Mouse (Mus musculus) liver, embryonic 13.5 days (tissue): ENCODE measurements around the gene Slc44a5. TPM values are rescaled to one million over a fixed set of nuclear protein-coding genes. Genes with fewer than 3 reads are reported as not detected.
"Not testable (repeated sequence)": the region's sequence is repeated elsewhere in the genome, so short reads cannot be mapped to it uniquely, and the experiment has no call there.

ENCODE experiments used
- ATAC-seq: fragments of 200-750 bp; cut with Nextera tagmentation; 2 replicates; pipeline ENCODE4 v1.8.0; 2017; ENCODE audit warnings: low read depth, mild to moderate bottlenecking, moderate number of reproducible peaks, moderate library complexity
- DNase-seq: peaks from one replicate; pipeline ENCODE4 v3.0.0; 2022
- H3K27ac ChIP-seq: fragments of 300-500 bp; sonication (generic); 2 replicates; pipeline ENCODE4 v1.5.1; 2015; ENCODE audit warnings: moderate library complexity, mild to moderate bottlenecking, inconsistent platforms
- H3K27me3 ChIP-seq: fragments of 300-500 bp; sonication (generic); 2 replicates; pipeline ENCODE4 v1.6.1; 2015; ENCODE audit warnings: mild to moderate bottlenecking, inconsistent platforms
- H3K36me3 ChIP-seq: fragments of 300-500 bp; sonication (generic); 2 replicates; pipeline ENCODE4 v1.6.1; 2015; ENCODE audit warnings: mild to moderate bottlenecking, inconsistent platforms
- H3K4me1 ChIP-seq: fragments of 300-500 bp; sonication (generic); replicated peaks from 2 replicates; pipeline ENCODE4 v1.6.1; 2015; ENCODE audit warnings: inconsistent platforms
- H3K4me2 ChIP-seq: fragments of 300-500 bp; sonication (generic); 2 replicates; pipeline ENCODE4 v1.6.1; 2015; ENCODE audit warnings: inconsistent platforms, mild to moderate bottlenecking, moderate library complexity
- H3K4me3 ChIP-seq: fragments of 300-500 bp; sonication (generic); replicated peaks from 2 replicates; pipeline ENCODE4 v1.5.1; 2015; ENCODE audit warnings: mild to moderate bottlenecking, inconsistent platforms
- H3K9ac ChIP-seq: fragments of 300-500 bp; sonication (generic); 2 replicates; pipeline ENCODE4 v1.6.1; 2015; ENCODE audit warnings: mild to moderate bottlenecking, inconsistent platforms
- H3K9me3 ChIP-seq: fragments of 300-500 bp; sonication (generic); replicated peaks from 2 replicates; pipeline ENCODE4 v1.6.1; 2016; ENCODE audit warnings: inconsistent platforms
- WGBS: fragments of 180-500 bp; shearing (Covaris S2); methylation state at CpG from one replicate; pipeline ENCODE4 v1.1.7; 2015; ENCODE audit not compliant: insufficient replicate concordance; 5-methylcytosine and 5-hydroxymethylcytosine counted together
- polyA plus RNA-seq: library from polyadenylated mRNA; unstranded; fragments of >200 nt; fragmentation: Nextera tagmentation; extraction: Ambion mirVana; gene quantifications from 2 replicates; pipeline ENCODE4 v1.2.1, GENCODE M21; 2015

The Slc44a5 gene
- polyA plus RNA-seq, 1 experiment from 2014 or later = 0.24 TPM

DNA sequence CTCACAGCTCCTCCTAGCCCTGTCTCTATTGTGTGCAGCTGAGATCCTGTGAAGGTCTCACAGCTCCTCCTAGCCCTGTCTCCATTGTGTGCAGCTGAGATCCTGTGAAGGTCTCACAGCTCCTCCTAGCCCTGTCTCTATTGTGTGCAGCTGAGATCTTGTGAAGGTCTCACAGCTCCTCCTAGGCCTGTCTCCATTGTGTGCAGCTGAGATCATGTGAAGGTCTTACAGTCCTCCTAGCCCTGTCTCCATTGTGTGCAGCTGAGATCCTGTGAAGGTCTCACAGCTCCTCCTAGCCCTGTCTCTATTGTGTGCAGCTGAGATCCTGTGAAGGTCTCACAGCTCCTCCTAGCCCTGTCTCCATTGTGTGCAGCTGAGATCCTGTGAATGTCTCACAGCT, 98.8 kb downstream of the Slc44a5 start:
- not testable (repeated sequence) for H3K9me3 ChIP-seq, H3K27me3 ChIP-seq, H3K36me3 ChIP-seq, H3K9ac ChIP-seq, DNase-seq, H3K4me1 ChIP-seq, ATAC-seq, H3K4me2 ChIP-seq, H3K27ac ChIP-seq, H3K4me3 ChIP-seq

DNA sequence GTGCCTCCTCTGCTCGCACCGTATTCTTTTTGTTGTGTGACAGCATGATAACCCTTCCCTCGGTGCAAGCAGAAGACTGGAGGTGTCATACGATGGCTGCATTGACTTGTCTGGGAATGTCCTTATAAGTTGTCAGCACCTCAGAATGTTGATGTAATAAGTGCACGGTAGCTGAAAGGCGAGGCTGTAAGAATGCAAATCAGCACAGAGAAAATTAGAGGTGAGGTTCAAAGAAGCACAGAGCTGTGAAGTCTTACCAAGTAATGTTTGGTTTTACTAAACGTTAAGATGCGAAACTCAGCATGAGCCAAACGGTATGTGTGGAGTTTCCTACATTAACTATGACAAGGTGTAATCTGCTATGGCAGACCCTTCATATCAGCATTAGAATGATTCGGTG, 102.5 kb downstream of the Slc44a5 start:
- WGBS = 66% methylated on average over 10 of the region's 10 CpGs

DNA sequence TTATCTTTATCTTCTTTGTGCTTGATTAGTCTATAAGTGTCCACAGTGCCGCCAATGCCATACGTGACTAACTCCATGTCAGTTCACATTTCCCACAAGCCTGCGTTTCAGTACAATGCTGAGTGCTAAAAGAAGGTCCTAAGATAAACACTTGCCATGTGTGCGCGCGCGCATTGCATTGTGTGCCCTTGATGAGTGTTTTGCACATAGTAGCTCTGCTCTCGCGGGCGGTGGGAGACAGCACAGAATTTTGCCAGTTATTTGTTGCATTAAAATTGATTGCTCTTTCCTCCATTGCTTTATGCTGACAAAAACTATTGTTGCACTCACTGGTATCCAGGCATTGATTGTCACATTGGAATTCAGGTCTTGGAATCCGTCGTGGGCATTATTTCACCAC, 108.5 kb downstream of the Slc44a5 start:
- H3K27me3 ChIP-seq = peaks cover 9% of the 10 kb centered on the region; the same call in 1 of the 2 replicates
- no peak for ATAC-seq
- no peak overlapping the region for H3K9ac ChIP-seq
- no peak overlapping the region for H3K4me2 ChIP-seq
- no peaks in the 10 kb centered on the region for H3K36me3 ChIP-seq
- peaks cover 19% of the 10 kb centered on the region for H3K4me1 ChIP-seq
- H3K27ac ChIP-seq = no peak overlapping the region
- WGBS = 86% methylated on average over 12 of the region's 12 CpGs
- H3K9me3 ChIP-seq = no peaks in the 10 kb centered on the region
- H3K4me3 ChIP-seq = no peak overlapping the region
- DNase-seq = no peak

More for the DNA sequence above, 102.5 kb downstream of the Slc44a5 start:
- Histone ChIP-seq H3K4me2 (no peak overlapping the region), H3K27me3 (no peaks in the 10 kb centered on the region), H3K4me1 (peaks cover 9% of the 10 kb centered on the region), H3K9ac (no peak overlapping the region), H3K9me3 (no peaks in the 10 kb centered on the region), H3K27ac (no peak overlapping the region), H3K36me3 (no peaks in the 10 kb centered on the region), H3K4me3 (no peak overlapping the region)
- DNase-seq = no peak
- no peak for ATAC-seq

DNA sequence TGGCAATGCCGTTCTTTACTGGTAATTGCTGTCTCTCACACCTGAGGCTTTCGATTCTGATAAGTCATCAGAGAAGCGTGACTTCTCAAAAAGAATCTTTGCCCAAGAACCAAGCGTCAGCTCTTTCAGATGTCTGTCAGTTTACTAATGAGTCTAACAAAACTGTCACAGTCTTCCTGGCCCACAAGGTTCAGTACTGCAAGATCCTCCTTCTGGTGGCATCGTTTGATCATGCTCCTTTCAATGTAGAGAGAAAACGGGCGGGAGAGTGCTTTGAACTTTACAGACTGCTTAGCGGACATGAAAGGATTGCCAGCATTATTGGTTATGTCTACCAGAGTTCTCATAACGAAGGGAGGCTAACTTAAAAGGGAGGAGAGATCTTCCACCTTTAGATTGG, 109.0 kb downstream of the Slc44a5 start:
- peaks cover 9% of the 10 kb centered on the region; the same call in 1 of the 2 replicates for H3K27me3 ChIP-seq
- 61% methylated on average over 9 of the region's 9 CpGs for WGBS
- no peaks in the 10 kb centered on the region for H3K9me3 ChIP-seq
- H3K4me2 ChIP-seq = no peak overlapping the region
- DNase-seq (no peak), ATAC-seq (no peak)
- H3K4me3 ChIP-seq = no peak overlapping the region
- H3K9ac ChIP-seq = no peak overlapping the region
- H3K27ac ChIP-seq = no peak overlapping the region
- no peaks in the 10 kb centered on the region for H3K36me3 ChIP-seq
- peaks cover 19% of the 10 kb centered on the region for H3K4me1 ChIP-seq

DNA sequence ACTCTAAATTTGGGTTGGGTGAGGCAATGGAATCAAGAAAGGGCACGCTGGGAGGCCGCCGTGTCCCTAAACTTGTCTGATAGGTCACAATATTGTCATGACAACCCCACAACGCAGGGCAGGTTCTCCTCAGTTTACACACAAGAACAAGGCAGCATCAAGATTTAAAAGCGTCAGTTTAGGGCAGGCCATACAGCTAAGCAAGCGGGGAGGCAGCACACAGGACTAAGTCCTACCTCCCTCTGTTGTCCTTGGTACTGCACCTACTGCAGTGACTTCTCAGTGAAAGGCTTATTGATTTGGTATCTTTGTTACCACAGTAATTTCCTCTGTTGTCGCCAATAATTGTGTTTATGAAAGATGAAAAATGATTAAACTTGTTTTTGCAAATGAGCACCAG, 109.7 kb downstream of the Slc44a5 start:
- no peak overlapping the region for H3K4me2 ChIP-seq
- peaks cover 9% of the 10 kb centered on the region; the same call in 1 of the 2 replicates for H3K27me3 ChIP-seq
- H3K4me3 ChIP-seq = no peak overlapping the region
- peaks cover 19% of the 10 kb centered on the region for H3K4me1 ChIP-seq
- H3K9me3 ChIP-seq = no peaks in the 10 kb centered on the region
- H3K27ac ChIP-seq = no peak overlapping the region
- no peak for DNase-seq
- H3K9ac ChIP-seq = no peak overlapping the region
- H3K36me3 ChIP-seq = no peaks in the 10 kb centered on the region
- WGBS = 64% methylated on average over 7 of the region's 7 CpGs
- no peak for ATAC-seq

DNA sequence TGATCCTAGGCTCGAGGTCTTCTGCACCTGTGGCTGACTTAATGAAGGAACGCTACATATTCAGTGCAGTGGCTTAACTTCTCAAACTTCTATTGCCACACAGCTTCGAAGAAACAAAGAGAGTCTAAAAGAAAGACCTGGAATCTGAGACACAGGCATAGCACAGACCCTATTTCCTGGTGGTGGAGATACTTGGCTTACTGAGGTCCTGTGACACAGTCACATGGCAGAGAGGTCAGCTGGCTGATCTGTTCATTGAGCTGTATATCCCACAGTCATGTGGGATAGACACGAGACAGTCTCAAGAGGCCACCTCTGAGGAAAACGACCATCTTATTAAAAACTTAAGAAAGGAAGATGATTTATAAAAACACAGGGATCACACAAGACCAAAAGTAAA, 116.8 kb downstream of the Slc44a5 start:
- H3K4me3 ChIP-seq = no peak overlapping the region
- DNase-seq (no peak), ATAC-seq (no peak)
- H3K36me3 ChIP-seq = no peaks in the 10 kb centered on the region
- no peaks in the 10 kb centered on the region for H3K9me3 ChIP-seq
- no peaks in the 10 kb centered on the region for H3K27me3 ChIP-seq
- no peak overlapping the region for H3K4me2 ChIP-seq
- H3K4me1 ChIP-seq = peaks cover 46% of the 10 kb centered on the region
- H3K27ac ChIP-seq = peak overlapping the region; percentile 91; the same call in 1 of the 2 replicates
- no peak overlapping the region for H3K9ac ChIP-seq
- 75% methylated on average over 5 of the region's 5 CpGs for WGBS

DNA sequence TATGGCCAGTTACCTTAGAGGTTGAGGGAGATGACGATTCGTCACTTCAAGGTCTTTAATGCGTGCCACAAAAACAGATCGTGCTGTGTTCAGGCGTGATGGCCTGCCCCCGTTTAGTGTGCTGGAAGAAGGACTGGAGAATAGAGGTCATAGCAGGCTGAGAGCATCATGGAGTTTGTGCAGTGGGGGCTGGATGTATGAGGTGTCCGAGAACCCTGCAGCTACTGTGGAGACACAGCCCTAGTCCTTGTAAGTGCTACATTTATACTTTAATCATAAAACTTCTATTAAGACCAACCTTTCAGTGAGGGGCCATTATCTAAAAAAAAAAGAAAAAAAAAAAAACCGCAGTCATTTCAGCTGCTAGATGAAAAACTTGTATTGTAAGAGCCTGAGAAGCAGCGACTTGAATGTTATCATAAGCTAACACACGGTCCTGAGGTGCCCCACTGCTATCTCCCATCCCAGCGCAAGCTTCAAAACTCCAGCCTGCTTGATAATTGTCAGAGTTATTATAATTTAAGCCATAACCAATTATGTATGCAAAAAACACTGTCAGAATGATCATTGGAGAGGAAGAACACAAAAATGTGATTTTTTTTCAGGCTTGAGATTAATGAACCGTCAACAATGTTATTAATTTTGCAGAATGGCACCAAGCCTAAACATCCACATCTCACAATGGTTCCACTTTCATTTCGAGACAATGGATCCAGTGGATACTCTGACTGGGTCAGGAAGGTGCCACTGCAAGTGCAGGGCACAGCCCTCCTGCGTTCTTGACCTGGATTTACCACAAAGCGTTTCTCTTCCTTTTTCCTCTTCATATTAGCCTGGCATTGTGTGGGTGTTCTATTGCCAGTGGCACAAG, 118.5 kb downstream of the Slc44a5 start:
- Histone ChIP-seq H3K9ac (peak overlapping the region; percentile 57), H3K4me2 (peak overlapping the region; percentile 73), H3K4me1 (peaks cover 44% of the 10 kb centered on the region), H3K36me3 (no peaks in the 10 kb centered on the region), H3K27ac (peak overlapping the region; percentile 91), H3K4me3 (peak overlapping the region; percentile 24), H3K9me3 (no peaks in the 10 kb centered on the region), H3K27me3 (no peaks in the 10 kb centered on the region)
- 26% methylated on average over 15 of the region's 15 CpGs for WGBS
- ATAC-seq (peak; percentile 94), DNase-seq (peak; percentile 71)

DNA sequence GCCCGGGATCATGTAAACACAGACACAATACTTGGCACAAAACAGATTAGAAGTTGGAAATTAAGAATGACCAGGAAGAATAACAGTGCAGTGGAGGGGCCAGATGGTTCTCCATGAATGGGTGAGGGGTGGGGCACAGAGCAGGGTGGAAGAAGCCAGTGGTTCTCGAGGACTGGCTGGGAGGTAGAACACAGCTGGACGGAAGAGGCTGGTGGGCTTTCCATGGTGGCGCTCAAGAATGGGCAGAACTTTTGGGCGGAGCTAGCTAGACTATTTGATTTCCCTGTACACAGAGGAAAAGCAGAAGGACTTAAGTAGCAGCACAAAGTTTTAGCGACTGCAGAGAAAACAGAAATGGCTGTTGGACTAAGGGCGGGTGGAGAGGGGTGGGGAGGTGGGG, 119.2 kb downstream of the Slc44a5 start:
- Histone ChIP-seq H3K4me2 (peak overlapping the region; percentile 73), H3K4me3 (peak overlapping the region; percentile 24), H3K36me3 (no peaks in the 10 kb centered on the region), H3K9me3 (no peaks in the 10 kb centered on the region), H3K4me1 (peaks cover 44% of the 10 kb centered on the region), H3K9ac (peak overlapping the region; percentile 50), H3K27ac (peak overlapping the region; percentile 81), H3K27me3 (no peaks in the 10 kb centered on the region)
- 24% methylated on average over 7 of the region's 7 CpGs for WGBS
- ATAC-seq (peak; percentile 41), DNase-seq (no peak)

DNA sequence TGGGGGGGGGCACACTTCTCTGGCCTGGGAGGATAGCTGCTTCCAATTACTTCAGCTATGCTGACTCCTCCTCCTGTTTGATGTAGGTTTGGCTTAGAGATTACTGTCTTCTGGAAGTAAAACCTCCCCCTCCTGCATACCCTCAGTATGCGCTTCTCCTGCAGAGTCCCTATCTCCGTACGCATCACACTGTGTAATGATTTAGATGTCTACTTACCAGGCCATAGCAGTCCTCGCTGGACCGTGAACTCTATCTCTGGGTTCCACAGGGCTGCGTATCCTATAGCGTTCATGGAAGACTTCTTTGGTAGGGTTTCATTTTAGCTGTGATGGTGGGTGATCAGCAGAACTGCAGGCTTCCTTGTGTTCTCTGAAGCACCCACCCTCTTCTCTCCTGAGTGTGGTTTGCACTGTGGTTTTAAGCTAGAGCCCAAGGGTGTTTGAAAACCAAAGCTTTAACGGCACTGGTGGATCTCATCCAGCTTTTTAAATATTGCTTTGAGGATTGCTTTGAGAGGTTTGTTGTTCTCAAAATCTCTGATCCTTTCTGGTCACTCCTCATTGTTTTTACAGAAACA, 120.6 kb downstream of the Slc44a5 start:
- H3K9me3 ChIP-seq = no peaks in the 10 kb centered on the region
- ATAC-seq (no peak), DNase-seq (no peak)
- no peaks in the 10 kb centered on the region for H3K27me3 ChIP-seq
- H3K4me1 ChIP-seq = peaks cover 44% of the 10 kb centered on the region
- no peak overlapping the region for H3K4me3 ChIP-seq
- H3K9ac ChIP-seq = no peak overlapping the region
- H3K36me3 ChIP-seq = no peaks in the 10 kb centered on the region
- peak overlapping the region; percentile 13 for H3K4me2 ChIP-seq
- 0 out of 2 replicates have a peak overlapping the region, but pooled peaks have one; percentile 34 for H3K27ac ChIP-seq
- WGBS = 43% methylated on average over 8 of the region's 8 CpGs

DNA sequence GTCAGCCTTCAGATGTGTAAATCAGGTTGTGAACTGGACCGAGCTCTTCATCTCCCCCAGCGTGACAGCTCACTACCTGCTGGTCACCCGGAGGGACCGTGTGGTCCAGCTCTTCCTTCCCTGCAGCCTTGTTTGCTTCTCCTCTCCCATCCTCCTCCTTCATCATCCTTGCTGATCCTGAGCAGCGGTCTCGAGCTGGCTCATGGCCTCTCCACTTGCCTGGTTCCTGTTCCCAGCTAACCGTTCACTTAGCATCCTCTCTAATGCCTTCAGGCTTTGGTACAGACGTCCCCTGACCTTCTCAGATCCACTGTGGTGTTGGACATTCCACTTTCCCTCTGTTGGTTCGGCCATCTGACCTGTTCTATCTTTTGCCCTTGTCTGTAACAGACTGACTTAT, 128.4 kb downstream of the Slc44a5 start:
- DNase-seq (no peak), ATAC-seq (no peak)
- Histone ChIP-seq H3K27ac (no peak overlapping the region), H3K36me3 (no peaks in the 10 kb centered on the region), H3K9me3 (no peaks in the 10 kb centered on the region), H3K9ac (no peak overlapping the region), H3K27me3 (0 out of 2 replicates have a peak, but pooled peaks cover 3% of the 10 kb centered on the region), H3K4me3 (no peak overlapping the region), H3K4me1 (no peaks in the 10 kb centered on the region), H3K4me2 (no peak overlapping the region)
- 65% methylated on average over 9 of the region's 9 CpGs for WGBS

DNA sequence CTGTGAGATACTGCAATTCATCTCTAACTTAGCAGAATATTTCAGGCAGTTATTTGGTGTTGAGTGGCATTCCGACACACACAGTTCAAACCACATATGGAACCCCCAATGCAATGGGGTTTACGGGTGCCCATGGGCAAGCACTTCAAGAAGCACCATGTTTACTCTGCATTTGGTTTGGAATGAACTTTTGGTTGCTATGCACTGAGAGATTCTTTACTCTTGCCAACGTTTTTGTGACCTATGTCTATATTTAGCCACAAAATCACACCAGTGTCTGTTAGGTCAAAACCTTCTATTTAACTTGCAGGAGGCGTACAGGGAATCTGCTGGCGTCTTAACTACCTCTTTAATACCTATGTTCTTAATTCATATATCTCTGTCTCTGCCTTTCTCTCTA, 137.3 kb downstream of the Slc44a5 start:
- DNase-seq (no peak), ATAC-seq (no peak)
- Histone ChIP-seq H3K27me3 (no peaks in the 10 kb centered on the region), H3K4me2 (no peak overlapping the region), H3K27ac (no peak overlapping the region), H3K4me3 (no peak overlapping the region), H3K36me3 (no peaks in the 10 kb centered on the region), H3K4me1 (no peaks in the 10 kb centered on the region), H3K9me3 (no peaks in the 10 kb centered on the region), H3K9ac (no peak overlapping the region)
- WGBS = 60% methylated on average over 5 of the region's 5 CpGs

DNA sequence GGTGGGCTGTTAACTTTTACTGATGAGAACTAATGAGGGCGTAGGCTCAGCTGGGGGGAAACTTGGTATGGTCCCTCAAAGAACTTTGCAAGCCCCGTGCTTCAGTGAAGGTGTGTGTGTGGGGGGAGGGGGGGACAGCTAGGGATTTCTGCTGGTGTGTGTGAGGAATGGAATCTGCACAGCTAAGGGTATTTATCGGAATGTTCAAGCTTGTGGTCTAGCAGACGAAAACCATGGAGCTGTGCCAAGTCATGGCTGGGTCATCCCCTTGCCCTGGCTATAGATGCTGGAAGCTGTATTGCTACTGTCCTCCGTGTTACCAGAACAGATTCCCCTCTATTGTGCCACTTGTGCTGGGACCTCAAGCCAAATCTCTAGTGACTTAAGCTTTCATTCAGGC, 138.0 kb downstream of the Slc44a5 start:
- H3K4me3 ChIP-seq = no peak overlapping the region
- H3K27ac ChIP-seq = no peak overlapping the region
- 66% methylated on average over 5 of the region's 5 CpGs for WGBS

More for the DNA sequence above, 138.0 kb downstream of the Slc44a5 start:
- Histone ChIP-seq H3K4me1 (no peaks in the 10 kb centered on the region), H3K27me3 (no peaks in the 10 kb centered on the region), H3K4me2 (no peak overlapping the region), H3K36me3 (no peaks in the 10 kb centered on the region), H3K9ac (no peak overlapping the region), H3K9me3 (no peaks in the 10 kb centered on the region)
- no peak for ATAC-seq
- DNase-seq = no peak
